Mouse (Mus musculus): ENCODE measurements at regions not wholly inside any gene's neighbourhood (a gene's known extent, or its start where the extent isn't known, plus 50 kb on each side); places are given as distances from the start of the nearest gene placed in this dataset.
"Not testable (repeated sequence)": the region's sequence is repeated elsewhere in the genome, so short reads cannot be mapped to it uniquely, and the experiment has no call there.

GRCm38 (mm10) chr4:8084954-8085639 lies 153.7 kb downstream of the Car8 start:
- peak; percentile 97 for TF ChIP-seq CTCF (IDR thresholded peaks at IDR 0.05; ENCODE audit: low read depth)
- peak; percentile 90 for ATAC-seq
- Histone ChIP-seq H3K9ac (no peak overlapping the region), H3K4me1 (ENCODE audit: insufficient read depth) (no peaks in the 10 kb centered on the region), H3K27me3 (ENCODE audit: insufficient read depth, low read length) (no peaks in the 10 kb centered on the region), H3K4me3 (ENCODE audit: low read depth, low read length) (no peak overlapping the region), H3K27ac (ENCODE audit: low read depth, low read length) (no peak overlapping the region), H3K36me3 (ENCODE audit: insufficient read depth) (no peaks in the 10 kb centered on the region), H3K4me2 (ENCODE audit: low read depth) (peak overlapping the region; percentile 2), H3K9me3 (ENCODE audit: low read length) (no peaks in the 10 kb centered on the region)
- WGBS, result 23% methylated on average over 16 of the region's 16 CpGs
- peak; percentile 85 for DNase-seq

- H3K9me3 ChIP-seq (ENCODE audit: low read length), result no peaks in the 10 kb centered on the region
- H3K36me3 ChIP-seq (ENCODE audit: insufficient read depth), result no peaks in the 10 kb centered on the region
- peak; percentile 18; the same call in 1 of the 2 replicates for ATAC-seq
- no peak overlapping the region for H3K9ac ChIP-seq
- WGBS, result 36% methylated on average over 4 of the region's 4 CpGs
- no peak overlapping the region for H3K4me3 ChIP-seq (ENCODE audit: low read depth, low read length)
- no peak overlapping the region for H3K27ac ChIP-seq (ENCODE audit: low read depth, low read length)
- H3K27me3 ChIP-seq (ENCODE audit: insufficient read depth, low read length), result no peaks in the 10 kb centered on the region
- H3K4me1 ChIP-seq (ENCODE audit: insufficient read depth), result no peaks in the 10 kb centered on the region
- no peak overlapping the region for H3K4me2 ChIP-seq (ENCODE audit: low read depth)
- TF ChIP-seq CTCF (IDR thresholded peaks at IDR 0.05; ENCODE audit: low read depth), result no peak
- DNase-seq, result no peak
Measured at GRCm38 (mm10) chr4:8079349-8079748, 159.5 kb downstream of the Car8 start.

GRCm38 (mm10) chr4:8072989-8073573 lies 165.8 kb downstream of the Car8 start:
- TF ChIP-seq CTCF (IDR thresholded peaks at IDR 0.05; ENCODE audit: low read depth), result no peak
- Histone ChIP-seq H3K4me3 (ENCODE audit: low read depth, low read length) (no peak overlapping the region), H3K27ac (ENCODE audit: low read depth, low read length) (no peak overlapping the region), H3K4me2 (ENCODE audit: low read depth) (no peak overlapping the region), H3K36me3 (ENCODE audit: insufficient read depth) (no peaks in the 10 kb centered on the region), H3K27me3 (ENCODE audit: insufficient read depth, low read length) (no peaks in the 10 kb centered on the region), H3K4me1 (ENCODE audit: insufficient read depth) (no peaks in the 10 kb centered on the region), H3K9me3 (ENCODE audit: low read length) (no peaks in the 10 kb centered on the region), H3K9ac (no peak overlapping the region)
- DNase-seq (no peak), ATAC-seq (no peak)
- WGBS, result 86% methylated on average over 6 of the region's 6 CpGs

GRCm38 (mm10) chr4:8070693-8071092 lies 168.1 kb downstream of the Car8 start:
- H3K27me3 ChIP-seq (ENCODE audit: insufficient read depth, low read length); H3K4me3 ChIP-seq (ENCODE audit: low read depth, low read length); H3K9ac ChIP-seq; H3K36me3 ChIP-seq (ENCODE audit: insufficient read depth); DNase-seq; ATAC-seq; H3K9me3 ChIP-seq (ENCODE audit: low read length); H3K4me2 ChIP-seq (ENCODE audit: low read depth); H3K4me1 ChIP-seq (ENCODE audit: insufficient read depth); H3K27ac ChIP-seq (ENCODE audit: low read depth, low read length): not testable (repeated sequence)

- H3K4me3 ChIP-seq (ENCODE audit: low read depth, low read length), result no peak overlapping the region
- TF ChIP-seq CTCF (IDR thresholded peaks at IDR 0.05; ENCODE audit: low read depth), result no peak
- no peak overlapping the region for H3K9ac ChIP-seq
- no peak overlapping the region for H3K4me2 ChIP-seq (ENCODE audit: low read depth)
- H3K27ac ChIP-seq (ENCODE audit: low read depth, low read length), result no peak overlapping the region
- H3K9me3 ChIP-seq (ENCODE audit: low read length), result no peaks in the 10 kb centered on the region
- H3K4me1 ChIP-seq (ENCODE audit: insufficient read depth), result no peaks in the 10 kb centered on the region
- ATAC-seq (no peak), DNase-seq (no peak)
- 44% methylated on average over 2 of the region's 2 CpGs for WGBS
- H3K36me3 ChIP-seq (ENCODE audit: insufficient read depth), result no peaks in the 10 kb centered on the region
- no peaks in the 10 kb centered on the region for H3K27me3 ChIP-seq (ENCODE audit: insufficient read depth, low read length)
Measured at GRCm38 (mm10) chr4:8068086-8068485, 170.8 kb downstream of the Car8 start.

GRCm38 (mm10) chr4:8041776-8042175 lies 197.1 kb downstream of the Car8 start:
- WGBS, result 9% methylated on average over 4 of the region's 4 CpGs
- Histone ChIP-seq H3K36me3 (ENCODE audit: insufficient read depth) (no peaks in the 10 kb centered on the region), H3K27ac (ENCODE audit: low read depth, low read length) (no peak overlapping the region), H3K27me3 (ENCODE audit: insufficient read depth, low read length) (no peaks in the 10 kb centered on the region), H3K4me1 (ENCODE audit: insufficient read depth) (no peaks in the 10 kb centered on the region), H3K9ac (no peak overlapping the region), H3K4me2 (ENCODE audit: low read depth) (no peak overlapping the region), H3K4me3 (ENCODE audit: low read depth, low read length) (no peak overlapping the region), H3K9me3 (ENCODE audit: low read length) (no peaks in the 10 kb centered on the region)
- TF ChIP-seq CTCF (IDR thresholded peaks at IDR 0.05; ENCODE audit: low read depth), result no peak
- ATAC-seq (no peak), DNase-seq (no peak)

- Histone ChIP-seq H3K9ac (no peak overlapping the region), H3K27ac (ENCODE audit: low read depth, low read length) (no peak overlapping the region), H3K27me3 (ENCODE audit: insufficient read depth, low read length) (no peaks in the 10 kb centered on the region), H3K9me3 (ENCODE audit: low read length) (no peaks in the 10 kb centered on the region), H3K36me3 (ENCODE audit: insufficient read depth) (no peaks in the 10 kb centered on the region), H3K4me2 (ENCODE audit: low read depth) (no peak overlapping the region), H3K4me1 (ENCODE audit: insufficient read depth) (no peaks in the 10 kb centered on the region), H3K4me3 (ENCODE audit: low read depth, low read length) (no peak overlapping the region)
- ATAC-seq (no peak), DNase-seq (no peak)
- TF ChIP-seq CTCF (IDR thresholded peaks at IDR 0.05; ENCODE audit: low read depth), result no peak
- WGBS, result 90% methylated on average over 1 of the region's 1 CpGs
Measured at GRCm38 (mm10) chr4:8037863-8038262, 201.0 kb downstream of the Car8 start.

- DNase-seq; H3K27ac ChIP-seq (ENCODE audit: low read depth, low read length); H3K9me3 ChIP-seq (ENCODE audit: low read length); H3K4me2 ChIP-seq (ENCODE audit: low read depth); H3K9ac ChIP-seq; H3K27me3 ChIP-seq (ENCODE audit: insufficient read depth, low read length); H3K4me1 ChIP-seq (ENCODE audit: insufficient read depth); H3K4me3 ChIP-seq (ENCODE audit: low read depth, low read length); ATAC-seq; H3K36me3 ChIP-seq (ENCODE audit: insufficient read depth): not testable (repeated sequence)
- WGBS, result 81% methylated on average over 1 of the region's 1 CpGs
Measured at GRCm38 (mm10) chr4:8033402-8033801, 205.4 kb downstream of the Car8 start.
